ENCODE assay signal across 8 mouse cellular contexts in the genomic region with DNA sequence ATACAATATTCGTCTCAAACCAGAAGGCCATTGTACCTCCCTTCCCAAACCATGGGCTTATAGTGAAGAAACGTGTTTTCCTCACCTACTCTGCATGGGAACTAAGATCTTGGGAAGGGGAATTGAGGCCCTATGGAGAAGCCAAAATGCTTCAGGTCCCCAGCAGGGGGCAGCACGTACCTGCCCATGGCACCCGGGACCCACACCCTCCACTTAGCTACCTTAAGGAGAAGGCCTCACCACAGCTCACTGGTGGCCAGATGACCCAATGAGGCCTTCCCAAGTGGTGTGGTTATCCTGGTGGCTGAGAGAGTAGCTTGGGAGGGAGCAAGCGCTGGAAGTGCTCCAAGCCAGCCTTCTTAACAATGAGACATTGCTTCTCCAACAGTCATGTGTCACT. TPM values are rescaled to one million over a fixed set of nuclear protein-coding genes. Genes with fewer than 3 reads are reported as not detected.
DNase-seq lines count a peak whose midpoint lies in the region; ATAC-seq lines count a peak whose summit lies in the region.

No protein-coding gene starts in this region.

- H3K9me3 ChIP-seq in embryonic facial prominence, embryonic 12.5 days: no peaks in the 10 kb centered on the region
- no peaks in the 10 kb centered on the region for H3K9me3 ChIP-seq in limb, embryonic 11.5 days (ENCODE audit: control insufficient read depth, low read length)
- H3K9me3 ChIP-seq in midbrain, embryonic 14.5 days (ENCODE audit: control insufficient read depth, low read length): no peaks in the 10 kb centered on the region

- no peaks in the 10 kb centered on the region for H3K4me1 ChIP-seq in embryonic facial prominence, embryonic 12.5 days
- H3K4me1 ChIP-seq in limb, embryonic 11.5 days (ENCODE audit: control insufficient read depth, insufficient read depth, low read length): no peaks in the 10 kb centered on the region
- no peaks in the 10 kb centered on the region for H3K4me1 ChIP-seq in midbrain, embryonic 14.5 days (ENCODE audit: control insufficient read depth, insufficient read depth, low read length)

- H3K4me3 ChIP-seq in embryonic facial prominence, embryonic 12.5 days: no peak overlapping the region
- no peak overlapping the region for H3K4me3 ChIP-seq in limb, embryonic 11.5 days (ENCODE audit: low read depth, low read length)
- no peak overlapping the region for H3K4me3 ChIP-seq in midbrain, embryonic 14.5 days (replicated peaks; ENCODE audit: low read depth, low read length)

- H3K9ac ChIP-seq in embryonic facial prominence, embryonic 12.5 days: no peak overlapping the region
- H3K9ac ChIP-seq in limb, embryonic 11.5 days (ENCODE audit: low read length): no peak overlapping the region
- H3K9ac ChIP-seq in midbrain, embryonic 14.5 days (replicated peaks; ENCODE audit: low read length): no peak overlapping the region

- H3K27me3 ChIP-seq in embryonic facial prominence, embryonic 12.5 days: no peaks in the 10 kb centered on the region
- no peaks in the 10 kb centered on the region for H3K27me3 ChIP-seq in limb, embryonic 11.5 days (ENCODE audit: control insufficient read depth, insufficient read depth, low read length)
- H3K27me3 ChIP-seq in midbrain, embryonic 14.5 days (ENCODE audit: control insufficient read depth, insufficient read depth, low read length): no peaks in the 10 kb centered on the region

- peak; percentile 73; the same call in 1 of the 2 replicates for ATAC-seq in frontal cortex, adult (ENCODE audit: low TSS enrichment)
- ATAC-seq in embryonic facial prominence, embryonic 12.5 days (ENCODE audit: insufficient number of reproducible peaks, insufficient read depth, low FRiP score, low TSS enrichment): peak; percentile 43; the same call in 1 of the 2 replicates
- peak; percentile 67; the same call in 1 of the 2 replicates for ATAC-seq in limb, embryonic 11.5 days (ENCODE audit: insufficient number of reproducible peaks, low FRiP score, low TSS enrichment, low read depth)
- ATAC-seq in midbrain, embryonic 14.5 days (ENCODE audit: low FRiP score, low TSS enrichment): no peak

- intact Hi-C loops in heart, postnatal 10 days (cut with DNase I): loop anchor here (1.0 to 2.0 kb wide), 3 partner anchors 16 to 58 kb away; a partner anchor contains a TSS

- WGBS in embryonic facial prominence, embryonic 12.5 days: 10% methylated on average over 5 of the region's 5 CpGs
- WGBS in limb, embryonic 11.5 days: 17% methylated on average over 5 of the region's 5 CpGs
- 22% methylated on average over 5 of the region's 5 CpGs for WGBS in midbrain, embryonic 14.5 days

- H3K4me2 ChIP-seq in embryonic facial prominence, embryonic 12.5 days (replicated peaks): no peak overlapping the region
- H3K4me2 ChIP-seq in limb, embryonic 11.5 days (ENCODE audit: low read depth, severe bottlenecking): no peak overlapping the region
- H3K4me2 ChIP-seq in midbrain, embryonic 14.5 days (ENCODE audit: low read length): no peak overlapping the region

- DNase-seq in frontal cortex, postnatal 10 days (ENCODE audit: low spot score in 2 of 2): no peak
- peak; percentile 74 for DNase-seq in Muller cell, postnatal 12 days (ENCODE audit: inconsistent ontology term)
- DNase-seq in heart, postnatal 10 days: peak; percentile 77 to 83
- DNase-seq in limb, embryonic 11.5 days (ENCODE audit: low spot score): peak; percentile 81
- DNase-seq in midbrain, embryonic 14.5 days: peak; percentile 78
- DNase-seq in thymus, postnatal 10 days (ENCODE audit: low spot score in 2 of 2): peak; percentile 71 to 87

- H3K27ac ChIP-seq in embryonic facial prominence, embryonic 12.5 days: no peak overlapping the region
- no peak overlapping the region for H3K27ac ChIP-seq in limb, embryonic 11.5 days (replicated peaks; ENCODE audit: low read depth, low read length)
- no peak overlapping the region for H3K27ac ChIP-seq in midbrain, embryonic 14.5 days (replicated peaks; ENCODE audit: low read depth, low read length)

- no peaks in the 10 kb centered on the region for H3K36me3 ChIP-seq in embryonic facial prominence, embryonic 12.5 days
- H3K36me3 ChIP-seq in limb, embryonic 11.5 days (ENCODE audit: control insufficient read depth, insufficient read depth, low read length): no peaks in the 10 kb centered on the region
- H3K36me3 ChIP-seq in midbrain, embryonic 14.5 days (ENCODE audit: control insufficient read depth, insufficient read depth, low read length): no peaks in the 10 kb centered on the region

RNA-seq across cellular contexts. Expression of a gene that starts 2.7 kb away (rescaled TPM):
- 7.0 and 7.3 TPM in 2 replicates for polyA plus RNA-seq in embryonic facial prominence, embryonic 12.5 days (2016; fragmentation: Nextera tagmentation; extraction: Ambion mirVana)
- 1 to 10 TPM; 2.9 to 4.6 TPM for total RNA-seq in heart, postnatal 10 days (2021)
- polyA plus RNA-seq in limb, embryonic 11.5 days (2014; fragmentation: Nextera tagmentation; extraction: Ambion mirVana): 3.4 and 3.9 TPM in 2 replicates
- 3.3 and 8.8 TPM in 2 replicates for polyA plus RNA-seq in midbrain, embryonic 14.5 days (2014; fragmentation: Nextera tagmentation; extraction: Ambion mirVana)

RNA-seq across cellular contexts. Expression of a gene that starts 9.7 kb away (rescaled TPM):
- polyA plus RNA-seq in embryonic facial prominence, embryonic 12.5 days (2016; fragmentation: Nextera tagmentation; extraction: Ambion mirVana): 5.9 and 7.7 TPM in 2 replicates
- 1 to 10 TPM; 2.8 to 4.5 TPM for total RNA-seq in heart, postnatal 10 days (2021)
- polyA plus RNA-seq in limb, embryonic 11.5 days (2014; fragmentation: Nextera tagmentation; extraction: Ambion mirVana): 4.0 and 4.7 TPM in 2 replicates
- polyA plus RNA-seq in midbrain, embryonic 14.5 days (2014; fragmentation: Nextera tagmentation; extraction: Ambion mirVana): 3.8 and 9.0 TPM in 2 replicates

RNA-seq across cellular contexts. Expression of a gene that starts 13.8 kb away (rescaled TPM):
- polyA plus RNA-seq in embryonic facial prominence, embryonic 12.5 days (2016; fragmentation: Nextera tagmentation; extraction: Ambion mirVana): 225 and 230 TPM in 2 replicates
- 100 to 1,000 TPM; 195 to 211 TPM for total RNA-seq in heart, postnatal 10 days (2021)
- polyA plus RNA-seq in limb, embryonic 11.5 days (2014; fragmentation: Nextera tagmentation; extraction: Ambion mirVana): 215 and 234 TPM in 2 replicates
- polyA plus RNA-seq in midbrain, embryonic 14.5 days (2014; fragmentation: Nextera tagmentation; extraction: Ambion mirVana): 191 and 194 TPM in 2 replicates

RNA-seq across cellular contexts. Expression of a gene that starts 15.7 kb away (rescaled TPM):
- 0.95 and 0.98 TPM in 2 replicates for polyA plus RNA-seq in embryonic facial prominence, embryonic 12.5 days (2016; fragmentation: Nextera tagmentation; extraction: Ambion mirVana)
- total RNA-seq in heart, postnatal 10 days (2021): 1 to 10 TPM in 1 of 2 experiments, under 1 TPM in 1; 0.94 to 1.2 TPM
- 0.45 and 0.54 TPM in 2 replicates for polyA plus RNA-seq in limb, embryonic 11.5 days (2014; fragmentation: Nextera tagmentation; extraction: Ambion mirVana)
- 0.74 and 0.84 TPM in 2 replicates for polyA plus RNA-seq in midbrain, embryonic 14.5 days (2014; fragmentation: Nextera tagmentation; extraction: Ambion mirVana)

RNA-seq across cellular contexts. Expression of a gene that starts 23.3 kb away (rescaled TPM):
- polyA plus RNA-seq in embryonic facial prominence, embryonic 12.5 days (2016; fragmentation: Nextera tagmentation; extraction: Ambion mirVana): 0.15 and 0.25 TPM in 2 replicates
- total RNA-seq in heart, postnatal 10 days (2021): under 1 TPM; 0.72 to 0.87 TPM
- polyA plus RNA-seq in limb, embryonic 11.5 days (2014; fragmentation: Nextera tagmentation; extraction: Ambion mirVana): not detected in 2 replicates
- not detected in 2 replicates for polyA plus RNA-seq in midbrain, embryonic 14.5 days (2014; fragmentation: Nextera tagmentation; extraction: Ambion mirVana)

Comparison
In these comparisons a context has a peak if more than half of its experiments do, and no peak if none do; other contexts are left out.
1. DNase-seq: peak in Muller cell, postnatal 12 days (single experiment), heart, postnatal 10 days (2 of 2), limb, embryonic 11.5 days (single experiment), midbrain, embryonic 14.5 days (single experiment) and thymus, postnatal 10 days (2 of 2); none in frontal cortex, postnatal 10 days (0 of 2).